Mouse (Mus musculus) cerebellum, adult 2 months (tissue): ENCODE data around the gene Guca1a. TPM values are rescaled to one million over a fixed set of nuclear protein-coding genes. Genes with fewer than 3 reads are reported as not detected.

Experiments
- DNase-seq, 2 experiments: peaks; one replicate each; pipeline ENCODE4 v3.0.0; 2021
- H3K27ac ChIP-seq: fragments of 200-500 bp; 2 replicates; pipeline ENCODE4 v1.5.1; 2012; ENCODE audit warnings: low read length, control low read depth, inconsistent platforms; ENCODE audit not compliant: insufficient read depth
- H3K27me3 ChIP-seq: fragments of 200-500 bp; 2 replicates; pipeline ENCODE4 v1.6.1; 2012; ENCODE audit warnings: inconsistent platforms, mild to moderate bottlenecking, low read length, moderate library complexity; ENCODE audit not compliant: control insufficient read depth, insufficient read depth
- H3K4me1 ChIP-seq: fragments of 200-500 bp; 2 replicates; pipeline ENCODE4 v1.6.1; 2011; ENCODE audit warnings: low read length; ENCODE audit not compliant: control insufficient read depth, insufficient read depth
- H3K4me3 ChIP-seq: fragments of 200-500 bp; replicated peaks from 2 replicates; pipeline ENCODE3; 2011; ENCODE audit warnings: mild to moderate bottlenecking, low read depth, low read length, control low read depth; ENCODE audit not compliant: insufficient read depth
- CTCF ChIP-seq: fragments of 200-500 bp; IDR thresholded peaks from 2 replicates; pipeline ENCODE4 v1.5.1; 2011; ENCODE audit warnings: low read depth, mild to moderate bottlenecking, control low read depth, low read length, moderate library complexity, borderline replicate concordance; ENCODE audit not compliant: insufficient read depth
- POLR2A ChIP-seq: fragments of 200-500 bp; IDR thresholded peaks from 2 replicates; pipeline ENCODE4 v1.6.1; 2011; ENCODE audit warnings: low read length, control low read depth, borderline replicate concordance; ENCODE audit not compliant: insufficient read depth
- WGBS: fragments of 180-500 bp; shearing (Covaris S2); methylation state at CpG from one replicate; pipeline ENCODE4 v1.1.7; 2018; 5-methylcytosine and 5-hydroxymethylcytosine counted together
- polyA plus RNA-seq: library from polyadenylated mRNA; depleted of rRNA; stranded (reverse); fragments of >200 nt; gene quantifications from 2 replicates; pipeline ENCODE4 v1.2.3, GENCODE M21; 2012; rRNA removed

Guca1a gene
- 0.21 and 0.25 TPM in 2 replicates for polyA plus RNA-seq

- H3K4me3 ChIP-seq, result no peak within 1 kb of the TSS
- DNase-seq, result no peak
- no peak within 1 kb of the TSS for H3K27ac ChIP-seq
- TF ChIP-seq POLR2A, result no peak
- TF ChIP-seq CTCF, result no peak
- WGBS, result 40% methylated on average over 10 of the region's 10 CpGs
- no peaks in the 10 kb centered on the region for H3K27me3 ChIP-seq
- H3K4me1 ChIP-seq, result no peaks in the 10 kb centered on the region
Measured at GRCm38 (mm10) chr17:47400451-47400850, at the start of gene Guca1a. TSS of gene Guca1a (minus strand) at chr17:47400584.

- H3K4me1 ChIP-seq, result no peaks in the 10 kb centered on the region
- no peaks in the 10 kb centered on the region for H3K27me3 ChIP-seq
- no peak overlapping the region for H3K4me3 ChIP-seq
- WGBS, result 73% methylated on average over 5 of the region's 5 CpGs
- no peak overlapping the region for H3K27ac ChIP-seq
- no peak for DNase-seq
- no peak for TF ChIP-seq POLR2A
- TF ChIP-seq CTCF, result no peak
Measured at GRCm38 (mm10) chr17:47449432-47449831, 49.0 kb upstream of the Guca1a start.

- H3K27ac ChIP-seq, result no peak overlapping the region
- WGBS, result 49% methylated on average over 8 of the region's 8 CpGs
- TF ChIP-seq CTCF, result no peak
- no peak for TF ChIP-seq POLR2A
- no peak for DNase-seq
- no peak overlapping the region for H3K4me3 ChIP-seq
- H3K4me1 ChIP-seq, result no peaks in the 10 kb centered on the region
- no peaks in the 10 kb centered on the region for H3K27me3 ChIP-seq
Measured at GRCm38 (mm10) chr17:47448523-47449372, 48.4 kb upstream of the Guca1a start.

- H3K27ac ChIP-seq, result no peak overlapping the region
- 84% methylated on average over 11 of the region's 11 CpGs for WGBS
- no peaks in the 10 kb centered on the region for H3K27me3 ChIP-seq
- DNase-seq, result no peak
- no peak for TF ChIP-seq CTCF
- H3K4me3 ChIP-seq, result no peak overlapping the region
- no peaks in the 10 kb centered on the region for H3K4me1 ChIP-seq
Measured at GRCm38 (mm10) chr17:47446561-47446960, 46.2 kb upstream of the Guca1a start.

- TF ChIP-seq POLR2A (no peak), CTCF (no peak)
- WGBS, result 59% methylated on average over 9 of the region's 9 CpGs
- DNase-seq, result no peak
- H3K4me3 ChIP-seq, result no peak overlapping the region
- no peaks in the 10 kb centered on the region for H3K4me1 ChIP-seq
- H3K27me3 ChIP-seq, result no peaks in the 10 kb centered on the region
- H3K27ac ChIP-seq, result no peak overlapping the region
Measured at GRCm38 (mm10) chr17:47446025-47446424, 45.6 kb upstream of the Guca1a start.

- H3K27ac ChIP-seq, result no peak overlapping the region
- no peak for TF ChIP-seq POLR2A
- TF ChIP-seq CTCF, result no peak
- H3K4me1 ChIP-seq, result no peaks in the 10 kb centered on the region
- no peak overlapping the region for H3K4me3 ChIP-seq
- no peaks in the 10 kb centered on the region for H3K27me3 ChIP-seq
- DNase-seq, result no peak
- WGBS, result 70% methylated on average over 11 of the region's 11 CpGs
Measured at GRCm38 (mm10) chr17:47445518-47445917, 45.1 kb upstream of the Guca1a start.

- H3K4me3 ChIP-seq, result no peak overlapping the region
- no peak overlapping the region for H3K27ac ChIP-seq
- no peak for DNase-seq
- 69% methylated on average over 6 of the region's 6 CpGs for WGBS
- no peaks in the 10 kb centered on the region for H3K27me3 ChIP-seq
- no peaks in the 10 kb centered on the region for H3K4me1 ChIP-seq
- TF ChIP-seq POLR2A (no peak), CTCF (no peak)
Measured at GRCm38 (mm10) chr17:47444113-47444512, 43.7 kb upstream of the Guca1a start.

GRCm38 (mm10) chr17:47442271-47442670 is 41.9 kb upstream of the Guca1a start:
- Histone ChIP-seq H3K4me1 (no peaks in the 10 kb centered on the region), H3K27ac (no peak overlapping the region), H3K27me3 (no peaks in the 10 kb centered on the region; the same call in 1 of the 2 replicates), H3K4me3 (no peak overlapping the region)
- no peak for DNase-seq
- WGBS, result 87% methylated on average over 3 of the region's 3 CpGs
- TF ChIP-seq CTCF (no peak), POLR2A (no peak)
